Mouse (Mus musculus) stomach, embryonic 15.5 days (tissue): ENCODE data around the gene Hist3h2ba. TPM values are rescaled to one million over a fixed set of nuclear protein-coding genes. Genes with fewer than 3 reads are reported as not detected.
A peak's percentile ranks its signal among the peaks of the same experiment; 100 is the strongest.

Experiments used
- ATAC-seq: fragments of 200-750 bp; cut with Nextera tagmentation; 2 replicates; pipeline ENCODE4 v1.8.0; 2017; ENCODE audit warnings: low read depth, moderate number of reproducible peaks, moderate TSS enrichment; ENCODE audit not compliant: insufficient read depth, low FRiP score
- H3K27ac ChIP-seq: fragments of 300-500 bp; sonication (generic); 2 replicates; pipeline ENCODE4 v1.5.1; 2015; ENCODE audit warnings: mild to moderate bottlenecking, inconsistent platforms
- H3K27me3 ChIP-seq: fragments of 300-500 bp; sonication (generic); replicated peaks from 2 replicates; pipeline ENCODE4 v1.6.1; 2015; ENCODE audit warnings: inconsistent platforms
- H3K36me3 ChIP-seq: fragments of 300-500 bp; sonication (generic); 2 replicates; pipeline ENCODE4 v1.6.1; 2015; ENCODE audit warnings: inconsistent platforms
- H3K4me1 ChIP-seq: fragments of 300-500 bp; sonication (generic); 2 replicates; pipeline ENCODE4 v1.6.1; 2015; ENCODE audit warnings: inconsistent platforms
- H3K4me2 ChIP-seq: fragments of 300-500 bp; sonication (generic); 2 replicates; pipeline ENCODE4 v1.6.1; 2015; ENCODE audit warnings: mild to moderate bottlenecking, inconsistent platforms
- H3K4me3 ChIP-seq: fragments of 300-500 bp; sonication (generic); replicated peaks from 2 replicates; pipeline ENCODE4 v1.5.1; 2015; ENCODE audit warnings: inconsistent platforms
- H3K9ac ChIP-seq: fragments of 300-500 bp; sonication (generic); 2 replicates; pipeline ENCODE4 v1.6.1; 2015; ENCODE audit warnings: inconsistent platforms
- H3K9me3 ChIP-seq: fragments of 300-500 bp; sonication (generic); 2 replicates; pipeline ENCODE4 v1.6.1; 2016; ENCODE audit warnings: inconsistent platforms
- WGBS: fragments of 180-500 bp; shearing (Covaris S2); methylation state at CpG from one replicate; pipeline ENCODE4 v1.1.7; 2015; 5-methylcytosine and 5-hydroxymethylcytosine counted together
- polyA plus RNA-seq: library from polyadenylated mRNA; unstranded; fragments of >200 nt; fragmentation: Nextera tagmentation; extraction: Ambion mirVana; gene quantifications from 2 replicates; pipeline ENCODE4 v1.2.1, GENCODE M21; 2015

The Hist3h2ba gene
- polyA plus RNA-seq, 1 experiment from 2014 or later: 42.0 TPM

- H3K4me3 ChIP-seq: no peak overlapping the region
- 74% methylated on average over 8 of the region's 8 CpGs for WGBS
- no peak overlapping the region for H3K9ac ChIP-seq
- ATAC-seq: no peak
- H3K4me1 ChIP-seq: 0 out of 2 replicates have a peak, but pooled peaks cover 7% of the 10 kb centered on the region
- no peaks in the 10 kb centered on the region for H3K27me3 ChIP-seq
- H3K27ac ChIP-seq: no peak overlapping the region
- no peaks in the 10 kb centered on the region for H3K9me3 ChIP-seq
- H3K4me2 ChIP-seq: no peak overlapping the region
- no peaks in the 10 kb centered on the region for H3K36me3 ChIP-seq
Measured at GRCm38 (mm10) chr11:58969027-58969426, 20.3 kb downstream of the Hist3h2ba start.

GRCm38 (mm10) chr11:58969659-58970058 lies 20.9 kb downstream of the Hist3h2ba start:
- Histone ChIP-seq H3K9ac (no peak overlapping the region), H3K4me3 (no peak overlapping the region), H3K27ac (no peak overlapping the region), H3K27me3 (no peaks in the 10 kb centered on the region), H3K4me1 (0 out of 2 replicates have a peak, but pooled peaks cover 7% of the 10 kb centered on the region), H3K9me3 (no peaks in the 10 kb centered on the region), H3K4me2 (no peak overlapping the region), H3K36me3 (no peaks in the 10 kb centered on the region)
- ATAC-seq: no peak
- 57% methylated on average over 6 of the region's 6 CpGs for WGBS

- WGBS: 88% methylated on average over 21 of the region's 21 CpGs
- no peak overlapping the region for H3K27ac ChIP-seq
- H3K9ac ChIP-seq: no peak overlapping the region
- H3K36me3 ChIP-seq: no peaks in the 10 kb centered on the region
- 0 out of 2 replicates have a peak, but pooled peaks cover 3% of the 10 kb centered on the region for H3K4me1 ChIP-seq
- no peaks in the 10 kb centered on the region for H3K9me3 ChIP-seq
- H3K27me3 ChIP-seq: no peaks in the 10 kb centered on the region
- H3K4me2 ChIP-seq: no peak overlapping the region
- no peak overlapping the region for H3K4me3 ChIP-seq
- ATAC-seq: no peak
Measured at GRCm38 (mm10) chr11:58970831-58971530, 22.3 kb downstream of the Hist3h2ba start.

- 0 out of 2 replicates have a peak, but pooled peaks cover 3% of the 10 kb centered on the region for H3K4me1 ChIP-seq
Measured at GRCm38 (mm10) chr11:58971796-58972195, 23.1 kb downstream of the Hist3h2ba start.

GRCm38 (mm10) chr11:58974414-58974813 lies 25.7 kb downstream of the Hist3h2ba start:
- peaks cover 12% of the 10 kb centered on the region for H3K4me1 ChIP-seq
- WGBS: 88% methylated on average over 3 of the region's 3 CpGs
- no peak for ATAC-seq
- no peak overlapping the region for H3K4me2 ChIP-seq
- no peak overlapping the region for H3K27ac ChIP-seq
- H3K9me3 ChIP-seq: no peaks in the 10 kb centered on the region
- H3K4me3 ChIP-seq: no peak overlapping the region
- no peaks in the 10 kb centered on the region for H3K36me3 ChIP-seq
- no peak overlapping the region for H3K9ac ChIP-seq
- H3K27me3 ChIP-seq: no peaks in the 10 kb centered on the region

More at GRCm38 (mm10) chr11:58971796-58972195, 23.1 kb downstream of the Hist3h2ba start:
- WGBS: 85% methylated on average over 3 of the region's 3 CpGs
- Histone ChIP-seq H3K4me3 (no peak overlapping the region), H3K4me2 (no peak overlapping the region), H3K9ac (no peak overlapping the region), H3K36me3 (no peaks in the 10 kb centered on the region), H3K27me3 (no peaks in the 10 kb centered on the region), H3K9me3 (no peaks in the 10 kb centered on the region), H3K27ac (no peak overlapping the region)
- no peak for ATAC-seq

GRCm38 (mm10) chr11:58977150-58977549 lies 28.4 kb downstream of the Hist3h2ba start:
- ATAC-seq: no peak
- Histone ChIP-seq H3K4me3 (peak overlapping the region; percentile 91), H3K4me1 (peaks cover 29% of the 10 kb centered on the region), H3K36me3 (no peaks in the 10 kb centered on the region; the same call in 1 of the 2 replicates), H3K9ac (peak overlapping the region; percentile 91; the same call in 1 of the 2 replicates), H3K4me2 (peak overlapping the region; percentile 92), H3K27me3 (no peaks in the 10 kb centered on the region), H3K27ac (peak overlapping the region; percentile 74), H3K9me3 (no peaks in the 10 kb centered on the region)
- WGBS: under 1% methylated on average over 29 of the region's 29 CpGs

- Histone ChIP-seq H3K4me3 (peak overlapping the region; percentile 91), H3K4me1 (peaks cover 30% of the 10 kb centered on the region), H3K27me3 (no peaks in the 10 kb centered on the region), H3K9ac (peak overlapping the region; percentile 91; the same call in 1 of the 2 replicates), H3K36me3 (peaks cover 4% of the 10 kb centered on the region), H3K9me3 (no peaks in the 10 kb centered on the region), H3K27ac (peak overlapping the region; percentile 74; the same call in 1 of the 2 replicates), H3K4me2 (peak overlapping the region; percentile 92)
- ATAC-seq: 0 out of 2 replicates have a peak, but pooled peaks have one; percentile 6
- 0% methylated on average over 21 of the region's 21 CpGs for WGBS
Measured at GRCm38 (mm10) chr11:58977607-58978026, 28.9 kb downstream of the Hist3h2ba start.

- no peaks in the 10 kb centered on the region for H3K9me3 ChIP-seq
- no peaks in the 10 kb centered on the region for H3K27me3 ChIP-seq
- under 1% methylated on average over 64 of the region's 64 CpGs for WGBS
- H3K36me3 ChIP-seq: peaks cover 7% of the 10 kb centered on the region
- H3K4me3 ChIP-seq: peak within 1 kb of the TSS; percentile 91
- peak within 1 kb of the TSS; percentile 74 for H3K27ac ChIP-seq
- peak within 1 kb of the TSS; percentile 91 for H3K9ac ChIP-seq
- peak within 1 kb of the TSS; percentile 92 for H3K4me2 ChIP-seq
- ATAC-seq: peak; percentile 74
- peaks cover 30% of the 10 kb centered on the region for H3K4me1 ChIP-seq
Measured at GRCm38 (mm10) chr11:58978027-58978705, 29.4 kb downstream of the Hist3h2ba start, which contains the start of gene Trim11. Trim11 (plus strand) TSS chr11:58978093.

- Histone ChIP-seq H3K36me3 (peaks cover 8% of the 10 kb centered on the region), H3K27ac (no peak overlapping the region), H3K9ac (peak overlapping the region; percentile 91), H3K4me3 (peak overlapping the region; percentile 91), H3K9me3 (no peaks in the 10 kb centered on the region), H3K4me1 (peaks cover 30% of the 10 kb centered on the region), H3K4me2 (peak overlapping the region; percentile 92), H3K27me3 (no peaks in the 10 kb centered on the region)
- no peak for ATAC-seq
- WGBS: 2% methylated on average over 5 of the region's 5 CpGs
Measured at GRCm38 (mm10) chr11:58978706-58979030, 29.9 kb downstream of the Hist3h2ba start.

- H3K27ac ChIP-seq: peak overlapping the region; percentile 27; the same call in 1 of the 2 replicates
Measured at GRCm38 (mm10) chr11:58979183-58979582, 30.5 kb downstream of the Hist3h2ba start.

GRCm38 (mm10) chr11:58979661-58980060 lies 30.9 kb downstream of the Hist3h2ba start:
- ATAC-seq: no peak
- Histone ChIP-seq H3K4me3 (peak overlapping the region; percentile 91), H3K4me1 (peaks cover 30% of the 10 kb centered on the region), H3K9ac (peak overlapping the region; percentile 27; the same call in 1 of the 2 replicates), H3K36me3 (peaks cover 18% of the 10 kb centered on the region), H3K27ac (peak overlapping the region; percentile 27), H3K9me3 (no peaks in the 10 kb centered on the region), H3K4me2 (peak overlapping the region; percentile 92), H3K27me3 (no peaks in the 10 kb centered on the region)
- WGBS: 64% methylated on average over 7 of the region's 7 CpGs

More at GRCm38 (mm10) chr11:58979183-58979582, 30.5 kb downstream of the Hist3h2ba start:
- Histone ChIP-seq H3K36me3 (peaks cover 14% of the 10 kb centered on the region), H3K9ac (peak overlapping the region; percentile 27; the same call in 1 of the 2 replicates), H3K4me3 (peak overlapping the region; percentile 91), H3K4me1 (peaks cover 30% of the 10 kb centered on the region), H3K9me3 (no peaks in the 10 kb centered on the region), H3K4me2 (peak overlapping the region; percentile 92), H3K27me3 (no peaks in the 10 kb centered on the region)
- 64% methylated on average over 3 of the region's 3 CpGs for WGBS
- no peak for ATAC-seq
